Mouse (Mus musculus) cortical plate, adult 2 months (tissue): Measurements from ENCODE around the gene Haus2.
A peak's percentile ranks its signal among the peaks of the same experiment; 100 is the strongest.

Source experiments
- CTCF ChIP-seq: fragments of 200-500 bp; IDR thresholded peaks from 2 replicates; pipeline ENCODE4 v1.5.1; 2011; ENCODE audit warnings: mild to moderate bottlenecking, control low read depth, low read length; ENCODE audit not compliant: insufficient read depth; ENCODE audit errors: extremely low read depth
- POLR2A ChIP-seq: fragments of 200-500 bp; IDR thresholded peaks from 2 replicates; pipeline ENCODE4 v1.6.1; 2011; ENCODE audit warnings: mild to moderate bottlenecking, low read length, control low read depth; ENCODE audit not compliant: insufficient read depth; ENCODE audit errors: extremely low read depth

- TF ChIP-seq CTCF (no peak), POLR2A (peak; percentile 88)
Observed at GRCm38 (mm10) chr2:120608830-120609723, at the start of gene Haus2, which contains the start of gene Lrrc57.
